Mouse (Mus musculus): ENCODE data around the gene Bcl2l1.

- TF ChIP-seq GATA1 (IDR thresholded peaks at IDR 0.05; ENCODE audit: low read length) (no peak), TAL1 (IDR thresholded peaks at IDR 0.05; ENCODE audit: low read length) (no peak)
Observed at GRCm38 (mm10) chr2:152804408-152805110, 27.0 kb downstream of the Bcl2l1 start.

All from erythroblast, embryonic 14.5 days (primary cell).